Mouse (Mus musculus) lung, postnatal 14 days (tissue): Measurements from ENCODE around the gene Thtpa.

ENCODE experiments used
- DNase-seq: peaks from one replicate; pipeline ENCODE4 v3.0.0; 2021

Gene Thtpa

DNA sequence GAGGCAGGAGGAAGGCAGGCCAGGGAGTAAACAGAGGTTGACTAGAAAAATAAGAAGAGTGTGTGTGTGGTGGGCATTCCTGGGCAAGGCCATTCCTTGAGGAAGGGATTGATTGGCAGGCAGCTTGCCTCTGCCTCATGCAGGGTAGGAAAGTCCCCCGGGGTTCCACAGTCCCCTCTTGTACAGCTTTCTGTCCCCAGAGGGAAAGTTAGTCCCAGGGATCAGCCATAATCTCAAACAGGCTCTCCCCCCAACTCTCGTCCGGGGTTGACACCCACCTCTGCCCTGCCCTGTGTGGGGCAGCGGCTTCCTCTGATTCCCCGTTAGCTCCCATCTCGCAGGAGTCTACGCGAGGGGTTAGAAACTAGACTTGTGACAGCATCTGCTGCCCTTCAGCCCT, 12.4 kb downstream of the Thtpa start:
- DNase-seq: no peak

DNA sequence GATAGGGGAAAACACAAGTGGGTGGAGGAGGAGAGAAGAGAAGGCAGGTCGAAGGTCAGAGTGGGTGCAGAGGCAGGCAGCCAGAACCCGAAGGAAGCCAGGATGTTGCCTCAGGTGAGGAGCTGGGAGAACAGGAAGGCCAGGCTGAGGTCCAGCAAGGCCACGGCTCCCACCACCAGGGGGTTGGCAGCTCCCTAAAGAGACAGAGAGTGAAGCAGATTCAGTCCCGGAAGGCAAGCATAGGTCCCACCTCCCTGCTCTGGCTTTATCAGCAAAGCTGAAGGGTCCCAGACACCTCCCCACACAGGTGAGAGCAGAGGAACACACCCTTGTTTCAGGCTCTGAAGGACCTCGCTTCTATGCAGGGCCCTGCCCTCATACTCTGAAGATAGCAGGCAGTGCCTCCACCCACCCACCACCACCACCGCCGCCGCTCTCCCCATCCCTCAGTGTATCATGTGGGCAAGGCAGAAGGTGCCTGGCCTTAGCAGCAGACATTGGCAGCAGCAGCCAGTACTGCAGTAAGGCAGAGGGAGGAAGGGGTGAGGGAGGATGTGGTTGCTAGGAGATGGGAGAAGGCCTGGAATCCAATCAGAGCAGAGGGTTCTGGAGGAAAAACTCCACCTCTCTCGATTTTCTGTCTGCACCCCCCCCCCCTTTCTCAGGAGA, 13.8 kb downstream of the Thtpa start:
- DNase-seq: no peak

DNA sequence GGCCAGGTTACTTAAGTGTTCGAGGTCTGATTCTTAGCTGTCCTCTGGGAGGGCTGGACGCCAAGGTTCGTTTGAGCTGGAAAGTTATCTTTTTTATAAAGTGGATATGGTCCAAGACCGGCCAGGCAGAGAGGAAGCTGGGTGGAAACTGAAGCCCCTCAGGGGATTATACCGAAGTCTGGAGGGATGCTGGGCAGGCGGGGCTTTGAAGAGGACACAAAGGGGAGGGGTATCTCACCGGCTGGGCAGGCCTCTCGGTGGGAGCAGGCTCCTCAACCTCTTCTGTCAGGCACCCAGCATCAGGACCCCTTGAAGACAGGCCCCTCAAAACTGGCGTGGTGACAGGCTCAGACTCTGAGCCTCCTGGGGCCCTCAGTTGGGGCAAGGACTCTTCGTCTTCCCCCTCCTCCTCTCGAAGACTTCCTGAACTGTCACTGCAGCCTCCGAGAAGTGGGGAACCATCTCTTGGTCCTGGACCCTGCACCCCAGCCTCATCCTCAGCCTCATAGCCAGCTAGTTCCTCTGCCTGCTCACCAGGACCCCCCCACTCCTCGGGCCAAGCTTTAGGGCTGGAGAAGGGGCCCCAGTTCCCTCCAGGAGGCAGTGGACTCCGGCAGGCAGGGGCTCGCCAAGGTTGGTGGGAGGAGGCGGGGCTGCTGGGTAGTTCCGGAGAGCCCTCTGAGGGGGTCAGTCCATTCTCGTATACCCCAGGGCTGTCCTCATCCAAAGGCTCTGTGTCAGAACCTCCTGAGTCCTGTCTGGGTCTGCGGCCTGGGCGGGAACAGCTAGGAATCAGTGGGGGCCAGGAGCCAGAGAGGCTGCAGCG, 14.7 kb downstream of the Thtpa start:
- DNase-seq: no peak

DNA sequence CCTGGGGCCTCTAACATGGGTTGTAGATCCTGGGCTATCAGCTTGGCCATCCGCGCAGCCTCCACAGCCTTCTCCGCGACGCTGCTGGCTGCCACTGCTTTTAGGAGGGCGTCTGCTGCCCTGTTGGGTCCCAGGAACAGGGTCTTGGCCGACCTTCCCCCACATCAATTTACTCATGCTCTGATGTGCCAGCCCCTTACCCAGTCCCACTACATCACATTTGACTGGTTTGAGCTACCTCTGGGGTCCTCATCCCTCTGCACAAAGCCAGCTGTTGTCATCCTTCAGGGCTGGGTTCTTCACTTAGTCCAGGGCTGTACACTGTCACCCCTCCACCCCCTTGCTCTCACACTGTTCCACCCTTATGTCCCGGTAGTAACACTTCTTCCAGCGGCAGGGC, 15.5 kb downstream of the Thtpa start:
- DNase-seq: no peak

DNA sequence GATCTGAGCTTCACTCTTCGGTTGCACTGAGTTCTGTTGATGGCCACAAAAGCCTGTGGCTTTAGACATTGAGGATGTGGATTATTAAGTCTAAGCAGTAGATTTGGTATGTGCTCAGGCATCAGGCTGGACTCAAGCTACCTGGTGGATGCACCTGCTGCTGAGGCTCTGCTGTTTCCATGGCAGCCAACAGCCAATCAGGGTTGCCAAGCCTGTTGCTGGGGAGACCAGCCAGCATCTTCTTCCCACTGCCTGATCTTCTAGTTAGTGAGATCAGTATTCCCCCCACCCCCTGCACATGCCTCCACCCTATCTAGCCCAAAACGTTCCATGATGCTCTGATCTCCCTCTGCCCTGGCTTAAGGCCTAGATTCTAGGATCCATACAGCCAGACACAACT, 17.1 kb downstream of the Thtpa start:
- no peak for DNase-seq

GRCm38 (mm10) chr14:55113351-55113974, 18.9 kb downstream of the Thtpa start:
- no peak for DNase-seq

- peak; percentile 34 for DNase-seq
Measured at GRCm38 (mm10) chr14:55113975-55114645, 19.5 kb downstream of the Thtpa start.

DNA sequence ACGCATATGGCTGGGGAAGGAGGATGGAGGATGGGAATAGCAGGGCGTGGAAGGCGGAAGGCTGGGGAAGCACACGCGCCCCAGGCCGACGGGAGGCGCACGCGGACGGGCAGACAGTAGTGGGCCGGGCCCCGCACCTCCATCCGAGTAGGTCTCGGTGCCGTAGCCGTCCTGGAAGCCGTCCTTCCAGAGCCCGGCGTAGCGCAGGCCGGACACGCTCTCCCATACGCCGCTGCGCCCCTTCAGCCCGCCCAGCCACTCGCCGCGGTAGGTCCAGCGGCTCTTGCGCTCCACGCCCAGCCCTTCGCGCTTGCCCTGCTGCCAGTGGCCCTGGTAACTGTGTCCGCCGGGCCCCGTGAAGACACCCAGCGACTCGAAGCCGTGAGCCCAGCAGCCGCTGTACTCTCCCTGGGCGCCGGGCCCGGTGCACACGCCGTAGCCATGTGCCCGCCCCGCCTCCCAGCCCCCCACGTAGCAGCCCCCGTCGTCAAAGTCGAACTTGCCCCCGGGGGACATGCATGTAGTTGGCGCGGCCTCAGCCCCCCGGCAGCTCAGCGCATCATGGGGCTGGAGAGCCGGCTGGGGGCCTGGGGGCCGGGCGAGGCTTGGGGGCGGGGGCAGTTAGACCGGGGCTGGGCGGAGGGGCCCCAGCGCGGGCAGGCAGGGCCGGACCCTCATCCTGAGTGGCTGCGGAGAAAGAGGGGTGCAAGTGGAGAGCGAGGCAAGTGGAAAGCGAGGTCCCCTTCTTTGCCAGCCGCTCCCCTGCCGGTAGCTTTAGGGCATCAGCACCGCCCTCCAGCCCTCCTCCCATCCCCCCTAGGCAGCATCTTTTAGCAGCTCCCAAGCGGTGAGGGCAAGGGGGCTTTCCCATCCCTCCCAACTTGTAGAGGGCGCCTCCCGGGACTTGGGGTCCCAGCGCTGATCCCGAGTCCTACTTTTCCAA, 20.4 kb downstream of the Thtpa start:
- DNase-seq: peak; percentile 54

- DNase-seq: no peak
Measured at GRCm38 (mm10) chr14:55115846-55116245, 21.3 kb downstream of the Thtpa start.

GRCm38 (mm10) chr14:55116425-55117200, 22.0 kb downstream of the Thtpa start, which contains the start of gene Jph4:
Jph4 (minus strand) TSS chr14:55116935.
- DNase-seq: no peak

DNA sequence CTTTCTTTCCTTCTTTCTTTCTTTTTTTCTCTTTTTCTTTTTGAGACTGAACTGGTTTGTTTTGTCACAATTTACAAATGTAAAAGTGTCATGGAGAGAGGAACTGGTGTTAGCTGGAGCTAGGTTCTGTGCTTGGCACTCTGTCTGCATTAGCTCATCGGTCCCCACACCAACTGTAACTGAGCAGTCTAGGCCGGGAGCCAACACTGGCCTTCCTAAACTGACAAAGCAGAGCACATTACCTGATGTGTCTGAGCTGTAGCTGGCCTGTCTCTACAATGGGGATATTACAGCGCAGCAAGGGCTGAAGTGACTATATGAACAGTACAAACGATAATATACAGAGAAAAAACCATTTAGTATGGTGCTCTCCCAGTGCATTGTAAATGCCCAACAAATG, 24.3 kb downstream of the Thtpa start:
- no peak for DNase-seq

- DNase-seq: no peak
Measured at GRCm38 (mm10) chr14:55119421-55120134, 25.0 kb downstream of the Thtpa start.

DNA sequence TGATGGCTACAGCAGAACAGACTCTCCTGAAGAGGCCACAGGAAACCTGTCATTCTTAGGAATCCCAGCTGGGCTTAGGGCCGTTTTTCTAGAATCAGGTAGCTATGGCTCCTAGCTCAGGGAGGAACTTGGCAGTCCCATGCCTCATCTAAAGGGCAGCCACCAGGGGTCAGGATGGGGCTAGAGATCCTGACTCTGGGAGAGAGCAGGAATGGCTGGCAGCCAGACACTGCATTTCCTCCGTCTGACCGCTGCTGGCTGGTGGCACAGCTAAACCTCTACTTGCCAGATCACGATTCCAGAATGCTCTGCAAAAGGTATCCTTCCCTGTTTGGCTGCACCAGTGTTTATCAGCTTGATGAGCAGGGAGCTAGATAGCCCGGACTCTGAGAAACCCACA, 27.4 kb downstream of the Thtpa start:
- DNase-seq: peak; percentile 85

DNA sequence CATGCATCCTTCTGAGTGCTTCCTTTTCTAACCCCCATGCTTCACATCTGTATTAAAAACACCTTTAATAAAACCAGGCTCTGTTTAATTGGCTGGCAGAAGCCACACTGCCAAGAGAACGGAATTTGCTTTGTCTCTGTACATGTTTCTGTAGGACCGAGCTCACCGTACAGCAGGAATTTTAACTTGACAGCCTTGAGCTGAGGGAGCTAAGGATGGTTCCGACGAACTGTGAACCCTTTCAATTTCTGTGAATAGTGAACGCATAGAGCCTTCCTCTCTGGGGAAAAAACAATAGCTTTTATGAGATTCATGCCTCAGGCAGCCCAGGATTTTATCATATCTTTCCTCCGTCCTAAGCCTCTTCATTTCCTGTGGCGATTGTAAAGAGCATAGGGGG, 27.8 kb downstream of the Thtpa start:
- DNase-seq: no peak

GRCm38 (mm10) chr14:55125711-55126110, 31.1 kb downstream of the Thtpa start:
- DNase-seq: no peak

DNA sequence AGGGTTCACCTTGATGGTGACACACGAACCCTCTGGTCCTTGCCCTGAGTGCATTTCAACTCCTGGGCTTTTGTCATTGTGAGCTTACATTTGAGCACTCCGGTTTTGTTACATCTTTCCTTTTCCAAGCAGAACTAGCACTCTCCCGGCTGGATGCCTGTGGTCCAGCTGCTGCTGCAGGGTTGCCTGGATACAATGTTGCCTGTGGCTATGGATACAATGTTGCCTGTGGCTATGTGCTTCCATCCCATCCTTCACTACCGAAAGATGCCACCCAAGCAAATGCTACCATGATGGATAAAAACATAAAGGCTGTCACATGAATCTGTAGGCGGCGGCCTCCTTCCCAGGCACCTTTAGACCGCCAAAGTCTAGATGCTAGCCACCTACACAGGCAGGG, 31.9 kb downstream of the Thtpa start:
- DNase-seq: no peak

GRCm38 (mm10) chr14:55135676-55136075, 41.1 kb downstream of the Thtpa start:
- no peak for DNase-seq

DNA sequence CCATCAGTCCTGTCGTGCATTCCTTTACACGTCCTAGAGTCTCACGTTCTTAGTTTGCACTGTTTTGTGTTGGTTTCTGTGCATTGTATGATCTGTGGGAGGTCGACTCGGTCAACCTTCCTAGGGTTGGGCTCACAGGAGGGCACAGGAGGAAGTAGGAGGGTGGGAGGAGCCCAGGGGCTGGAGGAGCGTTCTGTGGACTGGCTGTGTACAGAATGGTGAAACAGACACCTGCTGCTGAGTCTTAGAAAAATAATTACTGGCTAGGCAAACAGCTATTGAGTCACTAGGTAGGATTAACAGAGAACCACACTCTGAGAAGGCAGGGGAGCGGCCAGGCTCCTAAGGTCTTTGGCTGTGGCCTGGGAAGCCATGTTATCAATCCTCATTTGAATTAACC, 44.7 kb downstream of the Thtpa start:
- no peak for DNase-seq

GRCm38 (mm10) chr14:55146324-55146723, 51.7 kb downstream of the Thtpa start:
- DNase-seq: no peak

DNA sequence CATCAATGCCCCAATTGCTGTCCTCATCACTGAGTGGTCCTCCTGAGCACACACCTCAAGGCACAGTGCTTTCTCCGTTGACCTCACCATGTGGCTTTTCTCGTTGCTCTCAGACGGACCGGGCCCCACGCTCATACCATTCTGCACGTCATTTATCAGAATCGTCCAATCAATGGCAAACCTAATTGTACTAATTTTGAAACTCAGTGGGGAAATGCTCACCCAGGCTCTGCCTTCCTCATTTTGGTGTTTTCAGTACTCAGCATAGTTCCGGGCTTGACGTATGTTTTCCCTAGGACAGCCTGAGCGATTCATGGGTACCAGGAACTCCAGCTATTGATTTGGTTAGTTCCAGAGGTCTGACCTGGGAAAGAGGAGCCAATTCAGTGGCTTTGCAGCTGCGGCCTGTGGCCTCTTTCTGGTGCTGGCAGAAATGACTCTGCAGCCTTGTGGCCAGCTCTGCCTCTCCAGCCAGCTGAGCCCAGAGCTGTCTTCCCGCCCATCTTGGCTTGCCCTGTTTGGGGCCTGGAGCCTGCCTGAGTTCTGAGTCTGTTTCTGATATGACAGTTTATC, 52.3 kb downstream of the Thtpa start:
- peak; percentile 5 for DNase-seq
